Mouse (Mus musculus): ENCODE results near the gene Tmed8. TPM values are rescaled to one million over a fixed set of nuclear protein-coding genes. Genes with fewer than 3 reads are reported as not detected.

The Tmed8 gene
- polyA plus RNA-seq, 1 experiment from 2014 or later = 2.2 TPM

GRCm38 (mm10) chr12:87131181-87131580 lies 69.1 kb downstream of the Tmed8 start:
- no peaks in the 10 kb centered on the region for H3K9me3 ChIP-seq (replicated peaks)
- 73% methylated on average over 2 of the region's 2 CpGs for WGBS

GRCm38 (mm10) chr12:87130224-87130623 lies 70.0 kb downstream of the Tmed8 start:
- no peak overlapping the region for H3K4me2 ChIP-seq
- no peak overlapping the region for H3K4me3 ChIP-seq (replicated peaks)
- WGBS = 80% methylated on average over 4 of the region's 4 CpGs
- H3K27me3 ChIP-seq = no peaks in the 10 kb centered on the region
- no peaks in the 10 kb centered on the region for H3K9me3 ChIP-seq (replicated peaks)
- peaks cover 50% of the 10 kb centered on the region for H3K36me3 ChIP-seq
- no peak overlapping the region for H3K27ac ChIP-seq
- H3K9ac ChIP-seq = no peak overlapping the region
- no peak for ATAC-seq (replicated peaks; ENCODE audit: low FRiP score)
- no peaks in the 10 kb centered on the region for H3K4me1 ChIP-seq

More at GRCm38 (mm10) chr12:87131181-87131580, 69.1 kb downstream of the Tmed8 start:
- Histone ChIP-seq H3K36me3 (peaks cover 46% of the 10 kb centered on the region), H3K4me3 (replicated peaks) (no peak overlapping the region), H3K27ac (no peak overlapping the region), H3K9ac (no peak overlapping the region), H3K27me3 (no peaks in the 10 kb centered on the region), H3K4me1 (no peaks in the 10 kb centered on the region), H3K4me2 (no peak overlapping the region)
- ATAC-seq (replicated peaks; ENCODE audit: low FRiP score) = no peak

GRCm38 (mm10) chr12:87127256-87127655 lies 73.0 kb downstream of the Tmed8 start:
- ATAC-seq (replicated peaks; ENCODE audit: low FRiP score) = no peak
- Histone ChIP-seq H3K27me3 (no peaks in the 10 kb centered on the region), H3K9ac (no peak overlapping the region), H3K4me1 (no peaks in the 10 kb centered on the region), H3K4me3 (replicated peaks) (no peak overlapping the region), H3K4me2 (no peak overlapping the region), H3K27ac (no peak overlapping the region), H3K9me3 (replicated peaks) (no peaks in the 10 kb centered on the region), H3K36me3 (peaks cover 64% of the 10 kb centered on the region)
- 64% methylated on average over 4 of the region's 4 CpGs for WGBS

GRCm38 (mm10) chr12:87121918-87122589 lies 78.2 kb downstream of the Tmed8 start:
- 74% methylated on average over 4 of the region's 4 CpGs for WGBS
- Histone ChIP-seq H3K9me3 (replicated peaks) (no peaks in the 10 kb centered on the region), H3K36me3 (peaks cover 58% of the 10 kb centered on the region), H3K9ac (no peak overlapping the region), H3K4me2 (no peak overlapping the region), H3K4me1 (no peaks in the 10 kb centered on the region), H3K27ac (no peak overlapping the region), H3K27me3 (no peaks in the 10 kb centered on the region), H3K4me3 (replicated peaks) (no peak overlapping the region)
- no peak for ATAC-seq (replicated peaks; ENCODE audit: low FRiP score)

Other genes starting within 250 kb of the Tmed8 start
- 0.08 TPM in 1 of 2 replicates, not detected in the other for gene Zdhhc22, start 210.0 kb downstream of the Tmed8 start, polyA plus RNA-seq (2015; fragmentation: Nextera tagmentation; extraction: Ambion mirVana)
- gene Tmem63c, start 179.1 kb downstream of the Tmed8 start, polyA plus RNA-seq (2015; fragmentation: Nextera tagmentation; extraction: Ambion mirVana) = 0.06 and 0.10 TPM in 2 replicates
- gene Ngb, start 97.9 kb downstream of the Tmed8 start, polyA plus RNA-seq (2015; fragmentation: Nextera tagmentation; extraction: Ambion mirVana) = 0.69 and 0.74 TPM in 2 replicates
- 43.9 and 56.1 TPM in 2 replicates for gene Gstz1, start 53.3 kb downstream of the Tmed8 start, polyA plus RNA-seq (2015; fragmentation: Nextera tagmentation; extraction: Ambion mirVana)
- gene Pomt2, start 52.5 kb downstream of the Tmed8 start, polyA plus RNA-seq (2015; fragmentation: Nextera tagmentation; extraction: Ambion mirVana) = 18.5 and 19.0 TPM in 2 replicates
- gene Samd15, start 731 bp downstream of the Tmed8 start, polyA plus RNA-seq (2015; fragmentation: Nextera tagmentation; extraction: Ambion mirVana) = 1.3 and 1.7 TPM in 2 replicates
- 0.55 and 0.66 TPM in 2 replicates for gene Noxred1, start 38.3 kb upstream of the Tmed8 start, polyA plus RNA-seq (2015; fragmentation: Nextera tagmentation; extraction: Ambion mirVana)
- 44.4 and 46.6 TPM in 2 replicates for gene Vipas39, start 65.8 kb upstream of the Tmed8 start, polyA plus RNA-seq (2015; fragmentation: Nextera tagmentation; extraction: Ambion mirVana)
- gene Ahsa1, start 66.0 kb upstream of the Tmed8 start, polyA plus RNA-seq (2015; fragmentation: Nextera tagmentation; extraction: Ambion mirVana) = 235 and 248 TPM in 2 replicates
- 0.98 and 1.1 TPM in 2 replicates for gene Ism2, start 99.3 kb upstream of the Tmed8 start, polyA plus RNA-seq (2015; fragmentation: Nextera tagmentation; extraction: Ambion mirVana)
- 75.4 and 78.5 TPM in 2 replicates for gene Sptlc2, start 187.9 kb upstream of the Tmed8 start, polyA plus RNA-seq (2015; fragmentation: Nextera tagmentation; extraction: Ambion mirVana)
- gene Slirp, start 243.4 kb upstream of the Tmed8 start, polyA plus RNA-seq (2015; fragmentation: Nextera tagmentation; extraction: Ambion mirVana) = 310 and 326 TPM in 2 replicates
- gene Alkbh1, start 243.6 kb upstream of the Tmed8 start, polyA plus RNA-seq (2015; fragmentation: Nextera tagmentation; extraction: Ambion mirVana) = 61.9 and 64.6 TPM in 2 replicates

All from kidney, embryonic 15.5 days (tissue).